In genomic region chr3:95903753-95904502, GRCm38 (mm10) we compare ENCODE assay signal across 8 mouse cellular contexts. TPM values are rescaled to one million over a fixed set of nuclear protein-coding genes. Genes with fewer than 3 reads are reported as not detected.
DNase-seq lines count a peak whose midpoint lies in the region; ATAC-seq and TF ChIP-seq lines count a peak whose summit lies in the region.

No protein-coding gene starts in this region.

- DNase-seq in embryo, embryonic 11 days: peak; percentile 68
- DNase-seq in kidney, adult 2 months: peak; percentile 89
- peak; percentile 90 for DNase-seq in midbrain, embryonic 11.5 days (ENCODE audit: low spot score, missing footprints)
- no peak for DNase-seq in adrenal gland, adult 8-10 months
- no peak for DNase-seq in ovary, postnatal 10 days (ENCODE audit: low spot score)
- DNase-seq in gastrocnemius, postnatal 36 days: no peak

- H3K27me3 ChIP-seq in forebrain, embryonic 13.5 days: peaks cover 3% of the 10 kb centered on the region
- no peaks in the 10 kb centered on the region for H3K27me3 ChIP-seq in kidney, adult 2 months (replicated peaks; ENCODE audit: control insufficient read depth, insufficient read depth, low read length)
- H3K27me3 ChIP-seq in midbrain, embryonic 11.5 days (ENCODE audit: control insufficient read depth, insufficient read depth, low read length): peaks cover 2% of the 10 kb centered on the region; the same call in 1 of the 2 replicates

- peak overlapping the region; percentile 38 for H3K4me3 ChIP-seq in forebrain, embryonic 13.5 days
- peak overlapping the region; percentile 46 for H3K4me3 ChIP-seq in kidney, adult 2 months (ENCODE audit: insufficient read depth, low read depth, low read length)
- H3K4me3 ChIP-seq in midbrain, embryonic 11.5 days (ENCODE audit: low read depth, low read length): peak overlapping the region; percentile 28

- peak overlapping the region; percentile 67 for H3K4me2 ChIP-seq in forebrain, embryonic 13.5 days
- H3K4me2 ChIP-seq in midbrain, embryonic 11.5 days: peak overlapping the region; percentile 56

- H3K27ac ChIP-seq in forebrain, embryonic 13.5 days: peak overlapping the region; percentile 25; the same call in 1 of the 2 replicates
- peak overlapping the region; percentile 85 for H3K27ac ChIP-seq in kidney, adult 2 months (ENCODE audit: insufficient read depth, low read depth, low read length)
- H3K27ac ChIP-seq in midbrain, embryonic 11.5 days (ENCODE audit: low read depth, low read length): no peak overlapping the region; the same call in 1 of the 2 replicates

- intact Hi-C loops in gastrocnemius, postnatal 36 days (cut with DNase I): no loop called here

- peak; percentile 19 for ATAC-seq in forebrain, embryonic 13.5 days
- ATAC-seq in midbrain, embryonic 11.5 days (ENCODE audit: low FRiP score): peak; percentile 53; the same call in 1 of the 2 replicates
- ATAC-seq in megakaryocyte progenitor cell, adult 5-6 weeks (replicated peaks; ENCODE audit: poor library complexity): no peak

- H3K9me3 ChIP-seq in forebrain, embryonic 13.5 days (replicated peaks): no peaks in the 10 kb centered on the region
- no peaks in the 10 kb centered on the region for H3K9me3 ChIP-seq in midbrain, embryonic 11.5 days (ENCODE audit: control insufficient read depth, low read length)

- peak overlapping the region; percentile 62 for H3K9ac ChIP-seq in forebrain, embryonic 13.5 days
- H3K9ac ChIP-seq in midbrain, embryonic 11.5 days (ENCODE audit: low read length): peak overlapping the region; percentile 62

- under 1% methylated on average over 15 of the region's 15 CpGs for WGBS in forebrain, embryonic 13.5 days
- WGBS in kidney, adult 2 months: 20% methylated on average over 15 of the region's 15 CpGs
- WGBS in midbrain, embryonic 11.5 days: 0% methylated on average over 15 of the region's 15 CpGs

- H3K36me3 ChIP-seq in forebrain, embryonic 13.5 days (ENCODE audit: poor library complexity, severe bottlenecking): no peaks in the 10 kb centered on the region; the same call in 1 of the 2 replicates
- no peaks in the 10 kb centered on the region for H3K36me3 ChIP-seq in kidney, adult 2 months (ENCODE audit: control insufficient read depth, insufficient read depth, low read length)
- no peaks in the 10 kb centered on the region for H3K36me3 ChIP-seq in midbrain, embryonic 11.5 days (ENCODE audit: control insufficient read depth, insufficient read depth, low read length)

- peaks cover 33% of the 10 kb centered on the region for H3K4me1 ChIP-seq in forebrain, embryonic 13.5 days
- peaks cover 20% of the 10 kb centered on the region for H3K4me1 ChIP-seq in kidney, adult 2 months (ENCODE audit: control insufficient read depth, insufficient read depth, low read length)
- peaks cover 28% of the 10 kb centered on the region for H3K4me1 ChIP-seq in midbrain, embryonic 11.5 days (ENCODE audit: control insufficient read depth, insufficient read depth, low read length)

- TF ChIP-seq CTCF in kidney, adult 2 months (conservative IDR thresholded peaks at IDR 0.05; ENCODE audit: insufficient read depth, insufficient read length, low read depth, low read length): no peak

- peak; percentile 46 for TF ChIP-seq POLR2A in kidney, adult 2 months (IDR thresholded peaks at IDR 0.05; ENCODE audit: low read depth, low read length)

RNA-seq across cellular contexts. Expression of gene Car14, which starts 0.6 kb away (rescaled TPM):
- 23.1 and 27.4 TPM in 2 replicates for polyA plus RNA-seq in forebrain, embryonic 13.5 days (2015; fragmentation: Nextera tagmentation; extraction: Ambion mirVana)
- polyA plus RNA-seq in kidney, adult 2 months (2012; rRNA removed): 206 TPM in 2 replicates
- polyA plus RNA-seq in midbrain, embryonic 11.5 days (2014; fragmentation: Nextera tagmentation; extraction: Ambion mirVana): 32.1 and 33.4 TPM in 2 replicates
- 1 to 10 TPM in 1 of 4 experiments, under 1 TPM in 2, not detected in 1; 0.22 to 2.4 (median 0.55) TPM for total RNA-seq in adrenal gland, adult 8-10 months (2022)
- total RNA-seq in megakaryocyte progenitor cell, adult 5-6 weeks (2015): not detected in 2 replicates
- total RNA-seq in megakaryocyte progenitor cell, adult 5-6 weeks (2017): not detected in 2 replicates
- 10 to 100 TPM; 71.9 to 92.1 TPM for total RNA-seq in gastrocnemius, postnatal 36 days (2021)

RNA-seq across cellular contexts. Expression of gene Aph1a, which starts 10.2 kb away (rescaled TPM):
- 28.3 and 34.4 TPM in 2 replicates for polyA plus RNA-seq in forebrain, embryonic 13.5 days (2015; fragmentation: Nextera tagmentation; extraction: Ambion mirVana)
- polyA plus RNA-seq in kidney, adult 2 months (2012; rRNA removed): 177 and 182 TPM in 2 replicates
- 32.5 and 34.3 TPM in 2 replicates for polyA plus RNA-seq in midbrain, embryonic 11.5 days (2014; fragmentation: Nextera tagmentation; extraction: Ambion mirVana)
- total RNA-seq in adrenal gland, adult 8-10 months (2022): 100 to 1,000 TPM; 114 to 155 (median 121) TPM
- total RNA-seq in megakaryocyte progenitor cell, adult 5-6 weeks (2015): 30.6 and 30.8 TPM in 2 replicates
- total RNA-seq in megakaryocyte progenitor cell, adult 5-6 weeks (2017): 34.9 and 35.1 TPM in 2 replicates
- total RNA-seq in gastrocnemius, postnatal 36 days (2021): 10 to 100 TPM; 41.7 to 48.0 TPM

RNA-seq across cellular contexts. Expression of gene BC028528, which starts 12.1 kb away (rescaled TPM):
- polyA plus RNA-seq in forebrain, embryonic 13.5 days (2015; fragmentation: Nextera tagmentation; extraction: Ambion mirVana): 11.8 and 12.4 TPM in 2 replicates
- 5.7 and 8.1 TPM in 2 replicates for polyA plus RNA-seq in kidney, adult 2 months (2012; rRNA removed)
- 8.5 and 8.9 TPM in 2 replicates for polyA plus RNA-seq in midbrain, embryonic 11.5 days (2014; fragmentation: Nextera tagmentation; extraction: Ambion mirVana)
- total RNA-seq in adrenal gland, adult 8-10 months (2022): 10 to 100 TPM in 1 of 4 experiments, 1 to 10 TPM in 3; 8.0 to 10.5 (median 8.8) TPM
- 55.1 and 62.0 TPM in 2 replicates for total RNA-seq in megakaryocyte progenitor cell, adult 5-6 weeks (2015)
- total RNA-seq in megakaryocyte progenitor cell, adult 5-6 weeks (2017): 63.3 and 68.9 TPM in 2 replicates
- total RNA-seq in gastrocnemius, postnatal 36 days (2021): 1 to 10 TPM; 1.8 to 4.0 TPM

RNA-seq across cellular contexts. Expression of gene Ciart, which starts 21.9 kb away (rescaled TPM):
- polyA plus RNA-seq in forebrain, embryonic 13.5 days (2015; fragmentation: Nextera tagmentation; extraction: Ambion mirVana): 5.2 and 5.4 TPM in 2 replicates
- polyA plus RNA-seq in kidney, adult 2 months (2012; rRNA removed): 5.1 and 6.0 TPM in 2 replicates
- polyA plus RNA-seq in midbrain, embryonic 11.5 days (2014; fragmentation: Nextera tagmentation; extraction: Ambion mirVana): 4.5 and 4.6 TPM in 2 replicates
- 10 to 100 TPM in 1 of 4 experiments, 1 to 10 TPM in 3; 3.6 to 12.3 (median 5.9) TPM for total RNA-seq in adrenal gland, adult 8-10 months (2022)
- total RNA-seq in megakaryocyte progenitor cell, adult 5-6 weeks (2015): 0.56 and 1.3 TPM in 2 replicates
- 2.8 and 3.3 TPM in 2 replicates for total RNA-seq in megakaryocyte progenitor cell, adult 5-6 weeks (2017)
- total RNA-seq in gastrocnemius, postnatal 36 days (2021): 1 to 10 TPM; 4.4 to 7.9 TPM

RNA-seq across cellular contexts. Expression of gene Anp32e, which starts 25.1 kb away (rescaled TPM):
- 322 and 341 TPM in 2 replicates for polyA plus RNA-seq in forebrain, embryonic 13.5 days (2015; fragmentation: Nextera tagmentation; extraction: Ambion mirVana)
- polyA plus RNA-seq in kidney, adult 2 months (2012; rRNA removed): 13.0 and 18.5 TPM in 2 replicates
- polyA plus RNA-seq in midbrain, embryonic 11.5 days (2014; fragmentation: Nextera tagmentation; extraction: Ambion mirVana): 149 and 151 TPM in 2 replicates
- total RNA-seq in adrenal gland, adult 8-10 months (2022): 10 to 100 TPM; 83.8 to 94.0 (median 88.4) TPM
- total RNA-seq in megakaryocyte progenitor cell, adult 5-6 weeks (2015): 101 and 132 TPM in 2 replicates
- total RNA-seq in megakaryocyte progenitor cell, adult 5-6 weeks (2017): 384 and 526 TPM in 2 replicates
- 10 to 100 TPM; 67.1 to 71.1 TPM for total RNA-seq in gastrocnemius, postnatal 36 days (2021)

Comparison
In these comparisons a context has a peak if more than half of its experiments do, and no peak if none do; other contexts are left out.
1. DNase-seq: peak in embryo, embryonic 11 days (single experiment), kidney, adult 2 months (single experiment) and midbrain, embryonic 11.5 days (single experiment); none in adrenal gland, adult 8-10 months (single experiment), ovary, postnatal 10 days (single experiment) and gastrocnemius, postnatal 36 days (0 of 2).
2. RNA of gene Car14, which starts 0.6 kb away (total RNA-seq): 71.9 to 92.1 TPM in gastrocnemius, postnatal 36 days; 0.22 to 2.4 TPM in adrenal gland, adult 8-10 months and not detected in megakaryocyte progenitor cell, adult 5-6 weeks; every median in the first group is over 10 times any median in the second.
3. RNA of gene BC028528, which starts 12.1 kb away (total RNA-seq): 55.1 to 68.9 TPM in megakaryocyte progenitor cell, adult 5-6 weeks; 8.0 to 10.5 TPM in adrenal gland, adult 8-10 months and 1.8 to 4.0 TPM in gastrocnemius, postnatal 36 days; every median in the first group is over 4 times any median in the second.
4. Peak in every context shown above with its lines, with median percentiles within 50 percentile points of each other: H3K4me3 ChIP-seq.